Mouse (Mus musculus): ENCODE measurements at regions not wholly inside any gene's neighbourhood (a gene's known extent, or its start where the extent isn't known, plus 50 kb on each side); places are given as distances from the start of the nearest gene placed in this dataset.

GRCm38 (mm10) chr14:24747471-24747795 is 260.5 kb downstream of the Rps24 start:
- TF ChIP-seq POLR2A (IDR thresholded peaks at IDR 0.05; ENCODE audit: borderline replicate concordance, extremely low read depth, insufficient read depth, insufficient read length, poor library complexity, severe bottlenecking) (no peak), CTCF (IDR thresholded peaks at IDR 0.05; ENCODE audit: borderline replicate concordance, extremely low read depth, insufficient read depth, insufficient read length) (no peak)

All from brain, embryonic 14.5 days (tissue).